Mouse (Mus musculus) mouse embryonic stem cell (cell line): Measurements from ENCODE around the gene Col2a1.

Experiments used
- in situ Hi-C, 2 experiments: fragments of 300-500 bp; cut with MboI; formaldehyde crosslinking; loops; 1 replicate in 1 of 2; 3 replicates in 1 of 2; pipeline ENCODE4 v1.14.3; 2019 to 2020; ENCODE audit warnings: low sequenced_read_pairs in 2 of 2, low pct_unique_long_range_greater_than_20kb in 1 of 2, mixed read lengths in 1 of 2; ENCODE audit not compliant: unreplicated experiment in 1 of 2

The Col2a1 gene

DNA sequence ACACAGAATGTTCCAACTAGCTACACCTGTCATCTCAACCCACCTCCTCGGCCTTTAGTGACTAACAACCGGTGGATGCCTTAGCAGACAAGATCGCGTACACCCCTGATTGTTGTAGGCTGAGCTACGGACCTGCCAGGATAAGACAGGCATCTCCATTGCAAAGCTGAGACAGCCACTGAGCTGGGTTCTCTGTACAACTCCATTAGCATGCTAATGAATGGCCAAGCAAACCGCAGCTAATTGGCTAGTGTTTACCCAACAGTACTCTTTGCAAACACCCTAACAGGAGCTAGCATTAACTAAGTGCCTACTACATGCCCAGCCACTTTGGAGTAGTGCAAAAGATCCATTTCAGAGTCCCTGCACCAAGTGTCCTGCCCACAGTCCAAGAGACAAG, 8.3 kb upstream of the Col2a1 start:
- in situ Hi-C loops = loop anchor here in 1 of 2 experiments (25.0 kb wide), 1 partner anchor 774 kb away; the partner anchor contains the start of genes Wnt1 and Wnt10b

DNA sequence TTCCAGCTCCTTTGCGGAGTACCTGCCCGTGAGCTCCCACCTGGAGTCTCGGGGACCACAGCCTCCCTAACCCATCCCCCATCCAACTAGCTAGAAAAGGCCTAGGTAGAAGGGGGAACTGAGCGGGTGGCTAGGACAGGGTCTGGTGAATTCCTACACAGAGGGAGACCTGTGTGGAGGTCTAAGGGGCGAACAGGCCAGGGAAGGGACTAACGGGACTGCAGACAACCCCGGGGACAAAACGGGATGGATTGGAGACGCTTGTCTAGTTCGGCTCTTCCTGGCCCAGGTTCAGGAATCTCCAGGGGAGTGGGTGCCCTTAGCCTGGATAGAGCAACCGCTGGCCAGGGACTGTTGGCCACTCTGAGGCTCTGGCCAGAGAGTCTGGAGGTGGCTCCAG, 686 bp upstream of the Col2a1 start:
- in situ Hi-C loops = loop anchor here in 1 of 2 experiments (25.0 kb wide), 1 partner anchor 782 kb away; the partner anchor contains the start of genes Wnt1 and Wnt10b

DNA sequence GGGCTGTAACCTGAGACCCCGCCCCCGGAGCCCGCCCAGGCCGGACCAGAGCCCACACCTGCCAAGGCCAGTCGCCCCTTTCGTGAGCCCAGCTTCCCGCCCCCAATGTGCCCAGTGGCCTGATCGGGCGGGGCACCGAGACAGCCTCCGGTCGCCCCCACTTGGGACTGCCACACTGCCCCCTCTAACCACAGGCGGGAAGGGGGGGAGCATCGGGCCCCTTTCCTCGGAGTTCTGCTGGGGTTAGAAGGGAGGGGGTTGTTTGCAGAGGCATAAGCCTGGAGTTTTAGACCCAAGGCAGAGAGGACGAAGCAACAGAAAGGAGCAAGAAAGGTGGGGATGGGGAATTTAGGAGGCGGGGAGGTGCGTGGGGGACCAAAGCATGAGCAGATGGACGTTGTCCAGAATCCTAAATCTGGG, 255 bp upstream of the Col2a1 start:
- in situ Hi-C loops = loop anchor here in 1 of 2 experiments (25.0 kb wide), 1 partner anchor 783 kb away; the partner anchor contains the start of genes Wnt1 and Wnt10b

DNA sequence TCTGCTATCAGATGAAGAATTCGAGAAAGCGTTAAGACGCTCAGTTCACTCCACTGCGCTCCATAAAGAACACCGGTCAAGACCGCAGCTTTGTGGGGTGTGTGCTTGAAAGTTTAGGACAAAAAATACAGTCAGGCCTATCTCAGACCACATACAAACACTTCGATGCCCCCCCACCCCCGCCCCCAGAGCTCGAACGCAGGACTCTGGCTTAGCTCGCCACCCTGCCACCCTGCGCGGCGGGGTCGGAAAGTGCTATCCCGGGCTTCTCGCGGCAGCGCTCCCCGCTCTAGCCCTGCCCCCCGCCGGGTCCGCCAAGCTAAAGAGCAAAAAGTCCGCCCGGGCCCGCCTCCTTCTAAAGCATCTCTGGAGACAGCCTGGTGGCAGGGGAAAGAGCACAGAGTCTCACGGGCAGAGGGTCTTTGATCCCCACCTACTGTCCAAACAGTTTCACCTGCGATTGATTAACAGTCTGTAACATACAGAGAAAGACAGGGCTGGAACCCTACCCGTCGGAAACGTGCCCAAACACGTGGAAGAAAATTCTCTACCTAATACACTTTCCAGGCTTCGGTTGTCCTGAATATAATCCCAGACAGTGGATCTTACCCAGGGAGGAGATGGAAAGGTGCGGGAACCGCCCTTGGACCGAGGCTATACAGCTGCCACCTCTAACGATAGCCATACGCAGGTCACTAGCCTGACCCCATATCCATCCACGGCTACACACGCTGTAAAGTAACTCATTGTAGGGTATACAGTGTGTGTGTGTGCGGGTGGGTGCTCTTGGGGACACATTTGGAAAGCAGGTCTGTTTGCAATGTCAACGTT, 1.3 kb downstream of the Col2a1 start:
- in situ Hi-C loops = loop anchor here in 1 of 2 experiments (25.0 kb wide), 1 partner anchor 784 kb away; the partner anchor contains the start of genes Wnt1 and Wnt10b

DNA sequence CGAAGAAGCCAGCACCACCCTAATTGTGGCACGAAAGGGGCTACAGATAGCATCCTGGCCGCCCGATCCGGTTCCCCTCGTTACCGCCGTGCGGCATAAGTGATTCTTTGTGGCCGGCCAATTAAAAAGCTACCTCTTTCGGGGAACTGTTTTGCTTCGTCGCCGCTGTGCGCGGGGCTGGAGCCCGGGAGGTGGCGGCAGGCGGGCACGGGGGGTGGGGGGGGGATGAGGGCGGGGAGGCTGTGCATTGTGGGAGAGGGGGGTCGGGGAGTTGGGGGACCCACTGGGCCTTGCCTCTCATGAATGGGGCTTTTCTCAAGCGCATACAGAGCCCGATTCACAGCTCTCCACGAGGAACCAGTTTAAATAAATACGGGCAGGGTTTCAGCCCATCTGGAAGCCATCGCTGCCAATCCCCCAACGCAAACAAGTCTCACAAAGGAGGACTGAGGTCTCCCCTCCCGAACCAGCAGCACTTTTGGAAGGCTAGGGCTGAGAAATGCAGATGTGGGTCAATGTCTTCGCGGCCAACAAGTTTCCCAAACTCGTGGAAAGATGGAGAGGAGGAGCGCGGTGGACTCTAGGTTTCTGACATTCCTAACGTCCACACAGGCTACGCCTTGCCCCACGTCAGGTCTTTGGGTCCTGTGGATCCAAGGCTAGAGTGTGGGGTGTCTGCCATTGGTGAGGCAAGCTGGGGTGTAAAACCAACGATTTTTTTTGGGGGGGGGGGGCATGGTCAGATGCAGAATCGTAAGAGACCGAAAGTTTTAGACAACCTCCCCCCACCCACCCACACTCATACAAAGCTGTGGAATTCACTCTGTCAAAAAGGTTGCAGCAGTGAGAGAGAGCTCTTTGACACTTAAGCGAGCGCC, 2.1 kb downstream of the Col2a1 start:
- in situ Hi-C loops = loop anchor here in 1 of 2 experiments (25.0 kb wide), 1 partner anchor 785 kb away; the partner anchor contains the start of genes Wnt1 and Wnt10b

DNA sequence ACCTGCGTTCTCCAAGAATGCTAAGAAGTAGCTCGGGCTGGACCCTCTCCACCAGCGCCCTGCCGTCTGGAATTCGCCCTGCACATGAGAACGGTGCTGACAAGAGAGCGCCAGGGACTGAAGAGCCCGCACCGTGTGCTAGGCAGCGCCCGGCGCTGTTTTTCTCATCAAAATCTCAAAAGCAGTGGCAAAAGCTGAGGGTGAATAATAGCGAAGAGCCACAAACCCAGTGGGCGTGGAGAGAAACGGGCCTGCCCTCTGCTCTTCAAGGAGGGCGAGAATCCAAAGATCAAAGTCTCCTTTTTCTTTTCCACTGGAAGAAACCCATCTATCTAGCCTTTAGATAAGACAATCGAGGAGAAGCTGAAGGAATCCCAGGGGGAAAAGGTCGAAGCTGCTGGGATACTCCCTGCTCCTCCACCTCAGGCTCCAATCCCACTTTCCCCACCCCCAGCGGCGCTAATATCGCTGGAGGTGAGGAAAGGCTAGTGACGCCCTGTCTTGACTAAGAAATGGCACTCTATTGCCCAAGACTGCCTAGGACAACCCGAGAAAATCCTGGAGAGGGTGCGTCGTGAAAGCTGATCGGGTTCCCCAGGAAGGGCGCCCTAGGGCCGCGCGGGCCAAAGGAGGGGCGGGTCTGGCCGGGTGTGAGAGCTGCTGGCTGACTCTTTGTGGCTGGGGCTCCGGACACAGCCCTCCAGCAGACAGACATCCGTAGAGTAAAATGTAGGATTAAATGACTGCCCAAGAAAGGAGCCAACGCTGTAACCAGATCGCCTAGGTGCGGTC, 3.0 kb downstream of the Col2a1 start:
- in situ Hi-C loops = loop anchor here in 1 of 2 experiments (25.0 kb wide), 1 partner anchor 786 kb away; the partner anchor contains the start of genes Wnt1 and Wnt10b

DNA sequence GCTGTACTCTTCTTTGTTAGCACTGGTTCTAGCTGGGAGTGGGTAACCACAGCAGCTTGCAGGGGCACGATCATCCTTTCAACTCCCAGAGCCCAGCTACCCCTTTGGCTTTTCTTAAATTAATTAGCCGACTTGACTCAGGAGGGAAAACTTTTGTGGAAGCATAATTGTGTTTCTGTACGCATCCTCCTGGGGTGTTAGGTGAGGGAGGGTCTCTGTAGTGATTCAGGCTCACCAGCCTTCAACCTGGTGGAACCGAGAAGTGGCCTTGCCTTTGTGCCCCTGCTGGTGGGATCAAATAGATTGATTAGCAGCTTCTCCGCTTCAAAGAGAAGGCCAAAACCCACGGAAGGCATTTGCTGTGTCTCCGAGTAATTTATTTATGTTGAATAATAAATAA, 4.5 kb downstream of the Col2a1 start:
- in situ Hi-C loops = loop anchor here in 1 of 2 experiments (25.0 kb wide), 1 partner anchor 787 kb away; the partner anchor contains the start of genes Wnt1 and Wnt10b

DNA sequence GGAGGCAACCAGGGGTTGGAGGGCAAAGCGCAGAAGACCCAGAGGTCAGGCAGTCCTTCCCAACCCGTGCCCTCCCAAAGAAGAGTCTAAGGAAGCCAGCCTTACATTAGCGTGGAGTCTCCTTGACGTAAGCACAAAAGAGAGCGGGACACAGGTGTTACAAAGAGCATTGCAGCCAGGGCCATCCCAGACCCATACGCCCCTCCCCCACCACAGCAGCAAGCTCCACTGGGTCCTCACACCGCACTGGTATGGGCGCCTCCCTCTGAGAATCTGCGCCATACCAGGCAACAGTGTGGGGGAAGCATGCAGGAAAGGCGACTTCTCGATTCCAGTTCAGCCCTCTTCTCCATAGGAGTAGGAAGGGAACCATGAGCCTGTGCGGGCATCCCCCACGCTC, 4.9 kb downstream of the Col2a1 start:
- in situ Hi-C loops = no loop called here

DNA sequence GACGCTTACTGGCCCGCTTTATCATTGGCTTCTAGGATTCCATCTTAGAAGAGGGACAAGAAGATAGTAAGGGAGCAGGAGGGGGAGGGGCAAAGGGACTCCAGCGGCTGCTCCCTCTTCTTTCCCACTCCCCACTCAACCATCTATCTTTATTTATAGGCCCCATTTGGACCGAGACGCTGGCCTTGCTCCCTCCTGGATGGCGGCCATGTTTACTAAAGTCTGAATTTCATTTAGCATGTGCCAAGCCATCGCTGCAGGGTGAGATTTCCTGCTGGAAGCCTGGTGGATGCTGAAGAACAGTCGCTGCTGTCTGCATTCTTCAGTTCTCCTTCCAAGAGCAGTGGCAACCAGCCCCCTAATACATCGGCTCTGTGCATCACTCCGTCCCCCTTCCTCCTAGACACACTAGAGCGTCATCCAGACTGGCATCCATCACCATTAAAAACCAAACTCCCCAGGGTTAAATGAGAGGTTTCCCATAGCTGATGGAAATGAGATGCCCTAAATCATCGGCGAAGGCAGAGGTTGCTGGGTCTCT, 7.7 kb downstream of the Col2a1 start:
- in situ Hi-C loops = no loop called here

DNA sequence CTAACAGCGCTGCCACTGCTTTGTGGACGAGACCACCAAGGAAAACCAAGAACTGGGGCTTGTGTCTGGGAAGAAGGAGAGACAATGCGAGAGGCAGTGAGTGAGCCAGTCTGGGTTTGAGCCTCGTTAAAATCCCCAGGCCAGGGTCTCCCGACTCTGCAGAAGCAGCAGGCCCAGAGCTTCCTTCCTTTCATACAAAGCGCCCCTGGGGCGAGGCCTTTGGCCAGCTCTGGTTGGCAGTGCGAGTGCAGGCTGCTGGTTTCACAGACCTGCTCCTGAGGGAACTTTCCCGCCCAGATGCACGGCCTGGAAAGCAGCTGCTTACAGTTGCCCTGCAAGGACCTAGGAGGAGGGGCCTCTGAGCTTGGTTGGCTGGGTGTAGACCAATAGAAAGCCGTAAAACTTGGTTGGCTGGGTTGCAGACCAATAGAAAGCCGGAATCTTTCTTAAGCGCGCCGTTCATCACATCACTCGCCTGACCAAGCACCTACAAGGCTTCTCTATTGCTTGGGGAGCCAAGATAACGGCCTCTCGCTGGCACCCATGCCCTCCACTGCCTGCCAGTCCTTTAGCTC, 11.7 kb downstream of the Col2a1 start:
- in situ Hi-C loops = no loop called here

DNA sequence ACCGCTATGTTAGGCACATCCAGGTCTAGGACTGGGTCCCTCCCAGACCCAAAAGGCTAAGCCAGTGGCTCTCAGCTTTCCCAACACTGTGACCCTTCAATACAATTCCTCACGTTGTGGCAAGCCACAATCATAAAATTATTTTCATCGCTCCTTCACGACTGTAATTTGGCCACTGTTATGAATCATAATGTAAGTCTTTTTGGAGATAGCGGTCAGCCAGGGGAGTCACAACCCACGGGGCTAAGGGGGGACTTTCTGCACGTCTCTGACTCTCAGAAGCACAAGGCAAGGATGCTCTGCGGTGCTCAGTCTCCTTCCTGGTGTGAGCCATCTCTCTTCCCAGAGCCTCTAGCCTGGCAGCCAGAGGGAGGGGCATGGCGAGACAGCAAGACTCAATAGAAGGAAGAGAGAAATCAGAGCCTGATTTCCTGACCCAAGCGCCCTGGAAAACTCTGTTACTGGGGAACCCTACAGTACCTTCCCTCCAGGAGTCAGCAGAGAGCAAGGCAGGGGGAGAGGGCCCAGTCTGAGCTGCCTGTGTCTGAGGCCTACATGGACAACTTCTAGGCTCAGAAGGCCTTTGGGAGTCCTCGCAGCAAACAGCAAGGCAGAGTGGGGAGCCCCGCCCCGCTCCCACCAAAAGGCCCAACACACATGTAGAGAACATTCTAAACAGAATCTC, 12.3 kb downstream of the Col2a1 start:
- in situ Hi-C loops = no loop called here

DNA sequence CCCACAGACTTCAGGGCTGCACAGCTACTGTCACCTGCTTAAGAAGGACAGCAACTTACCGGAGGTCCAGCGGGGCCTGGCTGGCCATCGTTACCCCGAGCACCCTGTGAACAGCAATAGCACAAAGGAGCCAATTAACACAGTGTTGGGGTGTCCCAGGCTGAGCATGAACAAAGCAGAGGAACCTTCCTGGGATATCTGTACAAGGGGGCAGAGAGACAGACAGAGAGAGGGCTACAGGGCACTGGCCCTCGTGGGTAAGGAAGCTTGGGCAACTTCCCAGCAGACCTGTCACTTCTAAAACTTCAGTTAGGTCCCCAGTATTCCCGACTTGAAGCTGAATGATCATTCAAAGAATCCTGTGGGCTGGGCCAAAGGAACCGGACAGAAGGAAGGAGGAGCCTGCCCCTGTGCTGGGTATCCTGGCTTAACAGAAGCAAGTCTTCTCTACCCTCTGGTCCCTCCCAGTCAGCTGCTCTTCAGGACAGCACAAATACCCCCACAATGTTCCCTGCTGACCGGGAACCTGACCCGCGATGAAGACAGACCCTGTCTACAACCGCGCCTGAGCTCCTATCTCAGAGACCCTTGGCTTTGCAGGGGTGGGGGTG, 13.1 kb downstream of the Col2a1 start:
- in situ Hi-C loops = no loop called here

DNA sequence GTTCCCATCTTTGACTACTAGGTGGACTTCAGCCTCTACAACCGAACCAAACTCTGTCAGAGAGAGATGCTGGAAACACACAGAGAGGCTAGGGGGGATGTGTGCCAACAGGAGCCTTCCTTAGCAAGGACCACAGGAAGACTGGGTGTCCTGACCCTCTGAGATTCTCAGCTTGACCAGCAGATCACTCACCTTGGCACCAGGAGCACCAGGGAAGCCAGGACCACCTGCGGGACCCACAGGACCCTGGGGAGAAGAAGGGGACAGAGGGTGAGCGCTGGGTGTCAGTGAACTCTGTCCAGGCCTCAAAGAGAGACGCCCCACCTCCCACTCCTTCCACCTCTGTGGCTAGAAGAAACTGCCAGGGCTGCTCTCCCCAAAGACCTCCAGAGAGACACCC, 13.8 kb downstream of the Col2a1 start:
- in situ Hi-C loops = no loop called here

DNA sequence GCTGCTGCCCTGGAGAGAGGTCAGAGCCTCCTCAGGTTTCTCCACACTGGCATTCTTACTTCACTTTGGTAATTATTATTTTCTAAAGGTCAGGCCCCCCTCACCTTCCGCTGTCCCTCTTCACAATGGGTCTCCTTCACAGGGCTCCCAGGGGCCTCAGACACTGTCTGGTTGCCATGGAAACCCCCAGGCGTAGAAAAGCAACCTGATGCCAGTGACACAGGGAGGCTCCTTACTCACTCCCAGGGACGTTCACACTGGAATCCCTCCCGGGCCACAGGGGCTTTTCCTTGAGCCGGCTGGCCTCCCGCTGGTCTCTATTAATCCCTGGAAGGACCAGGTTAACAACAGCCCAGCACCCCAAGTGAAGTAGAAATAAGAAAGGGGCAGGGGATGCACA, 14.4 kb downstream of the Col2a1 start:
- in situ Hi-C loops = no loop called here

DNA sequence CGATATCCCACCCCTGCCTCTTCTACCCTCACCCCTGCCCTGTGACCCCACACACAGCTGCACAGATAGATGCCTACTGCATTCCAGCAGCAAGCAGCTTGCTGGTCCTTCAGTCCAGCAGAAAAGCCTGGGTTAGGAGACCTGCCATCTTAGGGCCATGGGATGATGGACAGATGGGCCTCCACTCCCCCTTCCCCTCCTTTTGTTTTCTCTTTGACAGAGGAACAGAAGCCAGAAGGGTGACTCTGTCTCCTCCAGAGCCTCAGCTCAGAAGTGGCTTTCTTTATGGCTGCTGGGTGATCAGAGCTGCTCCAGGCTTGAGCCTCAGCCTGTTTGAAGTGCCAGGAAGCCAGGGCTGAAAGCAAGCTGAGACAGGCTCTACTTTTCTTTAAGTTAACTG, 15.0 kb downstream of the Col2a1 start:
- in situ Hi-C loops = no loop called here

DNA sequence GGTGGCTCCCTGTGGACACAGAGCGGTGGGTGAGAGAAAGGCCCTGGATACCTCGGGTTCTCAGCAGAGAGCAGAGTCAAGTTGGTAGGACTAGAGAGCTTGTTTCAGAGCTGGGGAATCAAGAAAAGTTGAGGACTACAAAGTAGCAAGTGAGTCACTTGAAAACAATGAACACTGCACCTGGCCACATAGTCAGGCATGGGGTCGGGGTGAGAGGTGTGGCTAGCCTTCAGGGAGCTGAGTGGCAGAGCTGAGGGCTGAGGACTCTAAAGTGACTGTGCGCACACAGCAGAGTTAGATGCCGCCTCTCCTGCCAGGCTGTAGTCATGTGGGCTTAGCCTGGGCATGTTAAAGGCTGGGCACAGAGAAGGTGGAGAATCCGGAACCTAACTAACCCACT, 22.9 kb downstream of the Col2a1 start:
- in situ Hi-C loops = no loop called here
